16 mouse cellular contexts compared by ENCODE assay signal in genomic region chr19:21439141-21439737, GRCm38 (mm10). TPM values are rescaled to one million over a fixed set of nuclear protein-coding genes. Genes with fewer than 3 reads are reported as not detected.
DNase-seq lines count a peak whose midpoint lies in the region; ATAC-seq and TF ChIP-seq lines count a peak whose summit lies in the region.
"Had no signal": no experiment of that assay in that cellular context is flagged by ENCODE, and none has a peak within 500 bp of the region (broad histone marks: within the 10 kb centered on the region; RNA-seq: fewer than 3 reads in every experiment).

No protein-coding gene starts in this region.

- no peak overlapping the region for H3K4me3 ChIP-seq in layer of hippocampus, adult 2 months
- no peak overlapping the region for H3K4me3 ChIP-seq in intestine, embryonic 15.5 days (replicated peaks)
- H3K4me3 ChIP-seq: embryonic facial prominence, embryonic 12.5 days; forebrain, embryonic 15.5 days; heart, embryonic 15.5 days; limb, embryonic 13.5 days had no signal

- H3K27ac ChIP-seq in layer of hippocampus, adult 2 months = peak overlapping the region; percentile 21; the same call in 1 of the 2 replicates
- H3K27ac ChIP-seq in intestine, embryonic 15.5 days = no peak overlapping the region
- H3K27ac ChIP-seq: embryonic facial prominence, embryonic 12.5 days; forebrain, embryonic 15.5 days; heart, embryonic 15.5 days; limb, embryonic 13.5 days had no signal

- ATAC-seq in intestine, embryonic 15.5 days = 0 out of 2 replicates have a peak, but pooled peaks have one; percentile 25
- ATAC-seq: forebrain, embryonic 15.5 days had no signal

- H3K27me3 ChIP-seq in intestine, embryonic 15.5 days (replicated peaks) = no peaks in the 10 kb centered on the region
- H3K27me3 ChIP-seq: embryonic facial prominence, embryonic 12.5 days; forebrain, embryonic 15.5 days; heart, embryonic 15.5 days; limb, embryonic 13.5 days had no signal

- no peak overlapping the region for H3K9ac ChIP-seq in intestine, embryonic 15.5 days
- H3K9ac ChIP-seq: embryonic facial prominence, embryonic 12.5 days; forebrain, embryonic 15.5 days; heart, embryonic 15.5 days; limb, embryonic 13.5 days had no signal

- DNase-seq in adrenal gland, adult 8-10 months = peak; percentile 21
- no peak for DNase-seq in adrenal gland, postnatal 25 days
- DNase-seq in layer of hippocampus, adult 2 months (ENCODE audit: low spot score in 2 of 2) = no peak
- DNase-seq in layer of hippocampus, postnatal 36 days = no peak
- peak; percentile 7 for DNase-seq in NIH3T3 (ENCODE audit: low read depth)
- DNase-seq in thymus, postnatal 36 days = no peak
- no peak for DNase-seq in right cerebral cortex, postnatal 4 days
- DNase-seq: cerebellum, adult 8-10 months; kidney, adult 11 months; layer of hippocampus, adult 9-11 months; retina, postnatal 1 day had no signal

- no peaks in the 10 kb centered on the region for H3K9me3 ChIP-seq in intestine, embryonic 15.5 days
- H3K9me3 ChIP-seq: embryonic facial prominence, embryonic 12.5 days; forebrain, embryonic 15.5 days; heart, embryonic 15.5 days; limb, embryonic 13.5 days had no signal

- no peak overlapping the region for H3K4me2 ChIP-seq in intestine, embryonic 15.5 days (replicated peaks)
- H3K4me2 ChIP-seq: embryonic facial prominence, embryonic 12.5 days; forebrain, embryonic 15.5 days; heart, embryonic 15.5 days; limb, embryonic 13.5 days had no signal

- no peaks in the 10 kb centered on the region for H3K4me1 ChIP-seq in intestine, embryonic 15.5 days (replicated peaks)
- H3K4me1 ChIP-seq: embryonic facial prominence, embryonic 12.5 days; forebrain, embryonic 15.5 days; heart, embryonic 15.5 days; limb, embryonic 13.5 days had no signal

- no peaks in the 10 kb centered on the region for H3K36me3 ChIP-seq in intestine, embryonic 15.5 days
- H3K36me3 ChIP-seq: embryonic facial prominence, embryonic 12.5 days; forebrain, embryonic 15.5 days; heart, embryonic 15.5 days; limb, embryonic 13.5 days had no signal

- WGBS in intestine, embryonic 15.5 days = 46% methylated on average over 3 of the region's 3 CpGs

- TF ChIP-seq CTCF in layer of hippocampus, adult 2 months (conservative IDR thresholded peaks at IDR 0.05) = peak; percentile 46

RNA-seq across cellular contexts. Expression of gene Gda, which starts 34.0 kb away (rescaled TPM):
- 10 to 100 TPM in 3 of 4 experiments, 1 to 10 TPM in 1; 5.4 to 12.5 (median 10.8) TPM for total RNA-seq in adrenal gland, adult 8-10 months (2022)
- total RNA-seq in adrenal gland, postnatal 25 days (2021) = 14.6 and 22.7 TPM in 2 replicates
- 100 to 1,000 TPM; 116 to 125 TPM for total RNA-seq in layer of hippocampus, adult 2 months (2021)
- 100 to 1,000 TPM; 126 to 131 TPM for total RNA-seq in layer of hippocampus, postnatal 36 days (2021)
- polyA plus RNA-seq in intestine, embryonic 15.5 days (2015; fragmentation: Nextera tagmentation; extraction: Ambion mirVana) = 9.1 and 9.5 TPM in 2 replicates

Comparison
In these comparisons a context has a peak if more than half of its experiments do, and no peak if none do; other contexts are left out.
1. DNase-seq: peak in adrenal gland, adult 8-10 months (single experiment) and NIH3T3 (single experiment); none in adrenal gland, postnatal 25 days (single experiment), layer of hippocampus, adult 2 months (0 of 2), layer of hippocampus, postnatal 36 days (0 of 2), thymus, postnatal 36 days (0 of 2) and right cerebral cortex, postnatal 4 days (single experiment).